Mouse (Mus musculus): Measurements from ENCODE around the gene Plekha7.

- TF ChIP-seq POLR2A (IDR thresholded peaks at IDR 0.05; ENCODE audit: control insufficient read depth, extremely low read depth, insufficient read depth, low read length, poor library complexity) (no peak), CTCF (IDR thresholded peaks at IDR 0.05; ENCODE audit: borderline replicate concordance, control insufficient read depth, extremely low read depth, insufficient read depth, low read length, poor library complexity) (no peak)
Observed at GRCm38 (mm10) chr7:116298851-116299250, 9.3 kb downstream of the Plekha7 start.

Measured in thymus, adult 2 months (tissue).